Mouse (Mus musculus): Measurements from ENCODE around the gene Pom121l2. TPM values are rescaled to one million over a fixed set of nuclear protein-coding genes. Genes with fewer than 3 reads are reported as not detected.

Gene Pom121l2
- polyA plus RNA-seq, 1 experiment = not detected

- Histone ChIP-seq H3K27ac (replicated peaks; ENCODE audit: low read depth, low read length) (no peak overlapping the region), H3K4me1 (ENCODE audit: control insufficient read depth, insufficient read depth, insufficient read length, low read length) (no peaks in the 10 kb centered on the region), H3K4me3 (ENCODE audit: insufficient read depth, low read depth, low read length) (no peak overlapping the region)
Measured at GRCm38 (mm10) chr13:22001346-22001745, 20.4 kb downstream of the Pom121l2 start.

GRCm38 (mm10) chr13:22001823-22002222, 20.8 kb downstream of the Pom121l2 start:
- Histone ChIP-seq H3K4me3 (ENCODE audit: insufficient read depth, low read depth, low read length) (no peak overlapping the region), H3K27ac (replicated peaks; ENCODE audit: low read depth, low read length) (no peak overlapping the region), H3K4me1 (ENCODE audit: control insufficient read depth, insufficient read depth, insufficient read length, low read length) (no peaks in the 10 kb centered on the region)

- no peaks in the 10 kb centered on the region for H3K4me1 ChIP-seq (ENCODE audit: control insufficient read depth, insufficient read depth, insufficient read length, low read length)
- peak overlapping the region; percentile 58 for H3K4me3 ChIP-seq (ENCODE audit: insufficient read depth, low read depth, low read length)
- H3K27ac ChIP-seq (replicated peaks; ENCODE audit: low read depth, low read length) = no peak overlapping the region
Measured at GRCm38 (mm10) chr13:22005605-22006333, 24.8 kb downstream of the Pom121l2 start.

- peak overlapping the region; percentile 58 for H3K4me3 ChIP-seq (ENCODE audit: insufficient read depth, low read depth, low read length)
- no peaks in the 10 kb centered on the region for H3K4me1 ChIP-seq (ENCODE audit: control insufficient read depth, insufficient read depth, insufficient read length, low read length)
- no peak overlapping the region for H3K27ac ChIP-seq (replicated peaks; ENCODE audit: low read depth, low read length)
Measured at GRCm38 (mm10) chr13:22006334-22007120, 25.5 kb downstream of the Pom121l2 start.

- Histone ChIP-seq H3K4me3 (ENCODE audit: insufficient read depth, low read depth, low read length) (peak overlapping the region; percentile 58), H3K4me1 (ENCODE audit: control insufficient read depth, insufficient read depth, insufficient read length, low read length) (no peaks in the 10 kb centered on the region), H3K27ac (replicated peaks; ENCODE audit: low read depth, low read length) (no peak overlapping the region)
Measured at GRCm38 (mm10) chr13:22007121-22007510, 26.1 kb downstream of the Pom121l2 start.

- no peak overlapping the region for H3K27ac ChIP-seq (replicated peaks; ENCODE audit: low read depth, low read length)
- peak overlapping the region; percentile 5; the same call in 1 of the 2 replicates for H3K4me3 ChIP-seq (ENCODE audit: insufficient read depth, low read depth, low read length)
- H3K4me1 ChIP-seq (ENCODE audit: control insufficient read depth, insufficient read depth, insufficient read length, low read length) = no peaks in the 10 kb centered on the region
Measured at GRCm38 (mm10) chr13:22007872-22008271, 26.9 kb downstream of the Pom121l2 start.

GRCm38 (mm10) chr13:22008707-22009106, 27.7 kb downstream of the Pom121l2 start:
- H3K4me3 ChIP-seq (ENCODE audit: insufficient read depth, low read depth, low read length) = no peak overlapping the region

GRCm38 (mm10) chr13:22009642-22010041, 28.6 kb downstream of the Pom121l2 start, which contains the start of gene Prss16:
Gene Prss16 (minus strand): TSS chr13:22009742.
- no peak within 1 kb of the TSS for H3K27ac ChIP-seq (replicated peaks; ENCODE audit: low read depth, low read length)
- no peaks in the 10 kb centered on the region for H3K4me1 ChIP-seq (ENCODE audit: control insufficient read depth, insufficient read depth, insufficient read length, low read length)
- H3K4me3 ChIP-seq (ENCODE audit: insufficient read depth, low read depth, low read length) = no peak within 1 kb of the TSS

More at GRCm38 (mm10) chr13:22008707-22009106, 27.7 kb downstream of the Pom121l2 start:
- H3K27ac ChIP-seq (replicated peaks; ENCODE audit: low read depth, low read length) = no peak overlapping the region
- H3K4me1 ChIP-seq (ENCODE audit: control insufficient read depth, insufficient read depth, insufficient read length, low read length) = no peaks in the 10 kb centered on the region

GRCm38 (mm10) chr13:22013716-22014115, 32.7 kb downstream of the Pom121l2 start:
- H3K4me1 ChIP-seq (ENCODE audit: control insufficient read depth, insufficient read depth, insufficient read length, low read length) = no peaks in the 10 kb centered on the region
- H3K27ac ChIP-seq (replicated peaks; ENCODE audit: low read depth, low read length) = no peak overlapping the region
- H3K4me3 ChIP-seq (ENCODE audit: insufficient read depth, low read depth, low read length) = no peak overlapping the region; the same call in 1 of the 2 replicates

GRCm38 (mm10) chr13:22014411-22014845, 33.4 kb downstream of the Pom121l2 start:
- Histone ChIP-seq H3K27ac (replicated peaks; ENCODE audit: low read depth, low read length) (no peak overlapping the region), H3K4me3 (ENCODE audit: insufficient read depth, low read depth, low read length) (peak overlapping the region; percentile 25), H3K4me1 (ENCODE audit: control insufficient read depth, insufficient read depth, insufficient read length, low read length) (no peaks in the 10 kb centered on the region)

- Histone ChIP-seq H3K4me3 (ENCODE audit: insufficient read depth, low read depth, low read length) (0 out of 2 replicates have a peak overlapping the region, but pooled peaks have one; percentile 6), H3K27ac (replicated peaks; ENCODE audit: low read depth, low read length) (no peak overlapping the region), H3K4me1 (ENCODE audit: control insufficient read depth, insufficient read depth, insufficient read length, low read length) (no peaks in the 10 kb centered on the region)
Measured at GRCm38 (mm10) chr13:22015479-22016450, 34.8 kb downstream of the Pom121l2 start.

GRCm38 (mm10) chr13:22019934-22020835, 39.2 kb downstream of the Pom121l2 start:
- Histone ChIP-seq H3K4me3 (ENCODE audit: insufficient read depth, low read depth, low read length) (peak overlapping the region; percentile 53), H3K4me1 (ENCODE audit: control insufficient read depth, insufficient read depth, insufficient read length, low read length) (no peaks in the 10 kb centered on the region), H3K27ac (replicated peaks; ENCODE audit: low read depth, low read length) (no peak overlapping the region)

- Histone ChIP-seq H3K4me3 (ENCODE audit: insufficient read depth, low read depth, low read length) (peak overlapping the region; percentile 62), H3K4me1 (ENCODE audit: control insufficient read depth, insufficient read depth, insufficient read length, low read length) (no peaks in the 10 kb centered on the region), H3K27ac (replicated peaks; ENCODE audit: low read depth, low read length) (no peak overlapping the region)
Measured at GRCm38 (mm10) chr13:22020901-22021339, 39.9 kb downstream of the Pom121l2 start.

GRCm38 (mm10) chr13:22021581-22021980, 40.6 kb downstream of the Pom121l2 start:
- peak overlapping the region; percentile 62 for H3K4me3 ChIP-seq (ENCODE audit: insufficient read depth, low read depth, low read length)
- H3K27ac ChIP-seq (replicated peaks; ENCODE audit: low read depth, low read length) = no peak overlapping the region

More at GRCm38 (mm10) chr13:22021581-22021980, 40.6 kb downstream of the Pom121l2 start:
- no peaks in the 10 kb centered on the region for H3K4me1 ChIP-seq (ENCODE audit: control insufficient read depth, insufficient read depth, insufficient read length, low read length)

All from brown adipose tissue, adult 24 weeks (tissue).